Mouse (Mus musculus) left cerebral cortex, adult 6 months (tissue): ENCODE measurements around the gene Man2a1. TPM values are rescaled to one million over a fixed set of nuclear protein-coding genes. Genes with fewer than 3 reads are reported as not detected.

Source experiments
- long read RNA-seq, 2 experiments: library from polyadenylated mRNA; unstranded; transcript quantifications; one replicate each; pipeline ENCODE4 v2.0.0; 2019 to 2020
- polyA plus RNA-seq: library from polyadenylated mRNA; unstranded; fragments of <200 nt; fragmentation: Nextera tagmentation; gene quantifications from 2 replicates; pipeline ENCODE4 v1.2.3, GENCODE M21; 2021

The Man2a1 gene
- 1.1 and 2.9 TPM in 2 replicates for polyA plus RNA-seq
- long read RNA-seq, experiment 1, partial matches to known transcripts, result 1 of 4 reads
- long read RNA-seq, experiment 1, other reads (novel, unspliced or antisense), result 3 of 4 reads
- long read RNA-seq, experiment 2, partial matches to known transcripts, result 1 of 5 reads
- long read RNA-seq, experiment 2, other reads (novel, unspliced or antisense), result 4 of 5 reads

DNA sequence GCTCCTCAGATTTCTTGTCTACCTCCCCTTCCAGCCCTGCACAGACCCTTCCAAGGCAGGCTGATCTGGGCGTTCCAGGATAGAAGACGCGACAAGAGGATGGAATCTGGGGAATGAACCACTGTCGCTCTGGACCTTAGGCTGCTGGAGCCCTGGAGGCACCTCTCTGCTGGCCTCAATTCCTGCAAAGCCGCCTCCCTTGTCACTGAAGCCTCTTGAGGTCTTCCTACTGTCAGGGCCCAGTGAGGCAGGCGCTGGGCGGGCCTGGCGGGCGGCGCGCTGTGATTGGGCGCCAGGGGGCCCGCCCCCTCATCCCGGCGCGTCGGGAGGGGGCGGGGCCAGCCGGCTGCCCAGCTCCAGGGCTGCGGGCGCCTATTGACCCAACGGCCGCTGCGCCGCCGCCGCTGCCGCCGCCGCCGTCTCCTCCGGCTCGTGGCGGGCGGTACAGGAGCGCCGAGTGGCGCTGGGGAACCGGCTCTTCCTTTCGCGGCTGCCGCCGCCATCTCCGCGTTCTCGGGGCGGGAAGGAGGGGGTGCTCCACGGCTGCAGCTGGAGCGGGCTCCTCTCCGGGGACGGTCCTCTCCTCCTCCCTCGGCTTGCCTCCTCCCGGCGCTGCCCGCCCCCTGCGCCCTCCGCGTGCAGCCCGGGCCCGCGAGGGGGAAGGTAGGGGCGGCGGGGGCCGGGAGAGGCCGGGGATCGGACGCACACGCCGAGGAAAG, at the start of gene Man2a1:
TSS of gene Man2a1 (plus strand) at position 365 of the 719 bp plus-strand sequence.

Other genes with a start within 250 kb of the Man2a1 start
- not detected in 2 replicates for gene 4930583I09Rik, start 235.3 kb downstream of the Man2a1 start, polyA plus RNA-seq